Mouse (Mus musculus): ENCODE results near the gene Ddx46. TPM values are rescaled to one million over a fixed set of nuclear protein-coding genes. Genes with fewer than 3 reads are reported as not detected.

Gene Ddx46
- polyA plus RNA-seq, 1 experiment from 2014 or later = 18.2 TPM

DNA sequence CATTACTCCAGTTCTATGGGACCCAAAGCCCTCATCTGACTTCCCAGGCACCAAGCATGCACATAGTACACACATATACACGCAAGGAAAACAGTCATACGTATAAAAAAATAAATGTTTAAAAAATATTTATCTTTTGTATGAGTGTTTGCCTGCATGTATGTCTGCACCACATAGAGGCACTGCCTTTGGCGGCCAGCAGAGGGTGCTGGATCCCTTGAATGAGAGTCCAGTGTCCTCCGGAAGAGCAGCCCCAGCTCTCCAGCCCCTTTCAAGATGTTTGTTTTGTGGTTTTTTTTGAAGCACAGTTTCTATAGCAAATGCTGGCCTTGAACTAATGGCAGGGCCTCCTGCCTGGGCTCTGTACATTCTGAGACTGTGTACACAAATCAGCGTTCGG lies 33.7 kb downstream of the Ddx46 start:
- TF ChIP-seq EP300 (IDR thresholded peaks at IDR 0.05) (no peak), CTCF (IDR thresholded peaks at IDR 0.05) (peak; percentile 67)
- Histone ChIP-seq H3K4me2 (replicated peaks; ENCODE audit: low read depth, low read length) (no peak overlapping the region), H3K4me3 (ENCODE audit: low read depth, low read length) (no peak overlapping the region), H3K9ac (replicated peaks; ENCODE audit: low read depth) (no peak overlapping the region), H3K27ac (ENCODE audit: low read length) (no peak overlapping the region), H3K4me1 (ENCODE audit: insufficient read depth, low read depth, low read length) (no peaks in the 10 kb centered on the region), H3K36me3 (ENCODE audit: insufficient read depth, low read length) (peaks cover 50% of the 10 kb centered on the region), H3K27me3 (replicated peaks; ENCODE audit: insufficient read depth, low read length) (no peaks in the 10 kb centered on the region), H3K9me3 (ENCODE audit: low read length) (no peaks in the 10 kb centered on the region)
- DNase-seq (ENCODE audit: low spot score) (peak; percentile 47), ATAC-seq (peak; percentile 38; the same call in 1 of the 2 replicates)
- 71% methylated on average over 6 of the region's 6 CpGs for WGBS

DNA sequence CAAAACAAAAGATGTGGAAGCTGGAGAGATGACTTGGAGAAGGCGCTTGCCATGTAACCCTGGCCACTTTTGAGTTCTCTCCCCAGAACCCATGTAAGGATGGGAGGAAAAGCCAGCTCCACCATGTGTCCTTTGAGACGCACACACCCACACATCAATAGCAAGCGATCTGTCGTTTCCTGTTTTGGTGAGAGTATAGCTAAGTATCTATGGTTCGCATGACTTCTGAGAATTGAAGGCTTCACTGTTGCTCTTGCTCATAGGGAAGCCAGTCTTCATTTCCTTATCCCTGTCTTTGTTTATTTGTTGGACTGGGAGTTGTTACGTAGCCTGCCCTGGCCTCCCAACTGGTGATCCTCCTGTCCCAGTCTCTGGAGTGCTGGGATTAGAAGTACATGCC lies 37.9 kb downstream of the Ddx46 start:
- Histone ChIP-seq H3K27ac (ENCODE audit: low read length) (no peak overlapping the region), H3K27me3 (replicated peaks; ENCODE audit: insufficient read depth, low read length) (no peaks in the 10 kb centered on the region), H3K4me1 (ENCODE audit: insufficient read depth, low read depth, low read length) (no peaks in the 10 kb centered on the region), H3K9ac (replicated peaks; ENCODE audit: low read depth) (no peak overlapping the region), H3K4me2 (replicated peaks; ENCODE audit: low read depth, low read length) (no peak overlapping the region), H3K4me3 (ENCODE audit: low read depth, low read length) (no peak overlapping the region), H3K36me3 (ENCODE audit: insufficient read depth, low read length) (peaks cover 44% of the 10 kb centered on the region), H3K9me3 (ENCODE audit: low read length) (no peaks in the 10 kb centered on the region)
- DNase-seq (ENCODE audit: low spot score) (no peak), ATAC-seq (no peak)
- TF ChIP-seq EP300 (IDR thresholded peaks at IDR 0.05) = no peak
- no peak for TF ChIP-seq CTCF (IDR thresholded peaks at IDR 0.05)
- WGBS = 80% methylated on average over 6 of the region's 6 CpGs

DNA sequence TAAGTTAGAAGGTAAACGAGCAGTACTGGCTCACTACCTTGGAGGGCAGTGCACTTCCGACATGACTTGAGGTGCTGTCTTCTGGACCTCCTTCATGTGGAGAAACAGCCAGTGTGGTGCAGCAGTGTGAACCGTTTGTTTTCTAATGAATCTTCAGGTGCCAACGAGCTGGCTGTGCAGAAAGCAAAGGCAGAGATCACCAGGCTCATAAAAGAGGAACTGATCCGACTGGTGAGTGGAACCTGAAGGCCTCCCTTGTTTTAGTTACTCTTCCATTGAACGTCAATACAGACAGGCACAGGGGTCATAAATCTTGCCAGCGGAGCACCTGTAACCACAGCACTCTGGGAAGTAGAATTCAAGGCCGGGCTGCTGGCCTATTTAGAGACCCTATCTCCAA lies 42.5 kb downstream of the Ddx46 start:
- TF ChIP-seq EP300 (IDR thresholded peaks at IDR 0.05) (no peak), CTCF (IDR thresholded peaks at IDR 0.05) (no peak)

DNA sequence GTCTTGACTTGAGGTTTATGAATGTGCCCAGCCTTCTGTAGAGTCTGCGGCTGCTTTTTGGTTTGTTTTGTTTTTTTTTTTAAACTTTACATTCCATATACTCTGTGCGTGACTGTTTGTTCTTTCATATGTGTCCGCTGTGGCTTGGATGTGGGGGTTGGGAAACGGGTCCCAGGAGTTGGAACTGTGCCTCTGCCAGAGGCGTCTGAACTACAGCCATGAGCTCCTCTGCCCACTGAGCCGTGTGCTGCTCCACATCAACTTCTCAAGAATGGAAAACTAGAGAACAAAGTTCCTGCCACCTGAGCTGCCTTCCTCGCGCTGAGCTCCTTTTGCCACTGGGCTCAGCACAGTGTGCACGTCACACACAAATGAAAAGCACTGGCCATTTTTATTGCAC lies 47.4 kb downstream of the Ddx46 start:
- WGBS = 66% methylated on average over 9 of the region's 9 CpGs
- no peaks in the 10 kb centered on the region for H3K4me1 ChIP-seq (ENCODE audit: insufficient read depth, low read depth, low read length)
- H3K36me3 ChIP-seq (ENCODE audit: insufficient read depth, low read length) = no peaks in the 10 kb centered on the region; the same call in 1 of the 2 replicates
- no peak overlapping the region for H3K4me3 ChIP-seq (ENCODE audit: low read depth, low read length)
- no peak for ATAC-seq
- no peak for DNase-seq (ENCODE audit: low spot score)
- 0 out of 2 replicates have a peak overlapping the region, but pooled peaks have one; percentile 12 for H3K4me2 ChIP-seq (replicated peaks; ENCODE audit: low read depth, low read length)
- TF ChIP-seq CTCF (IDR thresholded peaks at IDR 0.05) = no peak
- TF ChIP-seq EP300 (IDR thresholded peaks at IDR 0.05) = no peak
- no peaks in the 10 kb centered on the region for H3K27me3 ChIP-seq (replicated peaks; ENCODE audit: insufficient read depth, low read length)
- H3K27ac ChIP-seq (ENCODE audit: low read length) = 0 out of 2 replicates have a peak overlapping the region, but pooled peaks have one; percentile 27
- H3K9me3 ChIP-seq (ENCODE audit: low read length) = no peaks in the 10 kb centered on the region
- H3K9ac ChIP-seq (replicated peaks; ENCODE audit: low read depth) = no peak overlapping the region

More for the DNA sequence above, 42.5 kb downstream of the Ddx46 start:
- no peaks in the 10 kb centered on the region for H3K4me1 ChIP-seq (ENCODE audit: insufficient read depth, low read depth, low read length)
- ATAC-seq (no peak), DNase-seq (ENCODE audit: low spot score) (no peak)
- no peak overlapping the region for H3K4me3 ChIP-seq (ENCODE audit: low read depth, low read length)
- H3K27me3 ChIP-seq (replicated peaks; ENCODE audit: insufficient read depth, low read length) = no peaks in the 10 kb centered on the region
- H3K4me2 ChIP-seq (replicated peaks; ENCODE audit: low read depth, low read length) = no peak overlapping the region
- no peaks in the 10 kb centered on the region for H3K9me3 ChIP-seq (ENCODE audit: low read length)
- peaks cover 14% of the 10 kb centered on the region for H3K36me3 ChIP-seq (ENCODE audit: insufficient read depth, low read length)
- 82% methylated on average over 8 of the region's 8 CpGs for WGBS
- no peak overlapping the region for H3K9ac ChIP-seq (replicated peaks; ENCODE audit: low read depth)
- H3K27ac ChIP-seq (ENCODE audit: low read length) = no peak overlapping the region

DNA sequence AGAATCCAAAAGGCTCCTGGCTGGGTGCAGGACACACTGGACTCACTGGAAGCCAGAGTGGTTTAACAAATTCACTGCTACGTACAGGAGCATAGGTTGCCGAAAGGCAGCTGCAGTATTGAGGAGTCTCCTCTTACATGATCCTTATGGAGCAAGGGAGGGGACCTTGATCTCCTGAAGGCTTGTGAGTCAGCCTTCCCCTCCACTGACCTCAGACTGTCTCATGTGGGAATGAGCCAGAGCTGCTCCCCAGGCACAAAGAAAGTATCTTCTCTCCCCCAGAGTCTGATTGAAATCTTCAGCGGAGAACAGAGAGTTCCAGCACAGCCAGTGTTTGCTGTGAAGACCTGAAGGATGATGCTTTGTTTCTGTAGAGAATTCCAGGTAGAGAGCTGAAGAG lies 48.8 kb downstream of the Ddx46 start:
- DNase-seq (ENCODE audit: low spot score) = no peak
- Histone ChIP-seq H3K36me3 (ENCODE audit: insufficient read depth, low read length) (no peaks in the 10 kb centered on the region; the same call in 1 of the 2 replicates), H3K9ac (replicated peaks; ENCODE audit: low read depth) (no peak overlapping the region), H3K9me3 (ENCODE audit: low read length) (no peaks in the 10 kb centered on the region), H3K27me3 (replicated peaks; ENCODE audit: insufficient read depth, low read length) (no peaks in the 10 kb centered on the region), H3K4me3 (ENCODE audit: low read depth, low read length) (no peak overlapping the region), H3K4me2 (replicated peaks; ENCODE audit: low read depth, low read length) (no peak overlapping the region), H3K27ac (ENCODE audit: low read length) (no peak overlapping the region), H3K4me1 (ENCODE audit: insufficient read depth, low read depth, low read length) (no peaks in the 10 kb centered on the region)
- WGBS = 86% methylated on average over 3 of the region's 3 CpGs
- no peak for ATAC-seq
- no peak for TF ChIP-seq CTCF (IDR thresholded peaks at IDR 0.05)
- no peak for TF ChIP-seq EP300 (IDR thresholded peaks at IDR 0.05)

DNA sequence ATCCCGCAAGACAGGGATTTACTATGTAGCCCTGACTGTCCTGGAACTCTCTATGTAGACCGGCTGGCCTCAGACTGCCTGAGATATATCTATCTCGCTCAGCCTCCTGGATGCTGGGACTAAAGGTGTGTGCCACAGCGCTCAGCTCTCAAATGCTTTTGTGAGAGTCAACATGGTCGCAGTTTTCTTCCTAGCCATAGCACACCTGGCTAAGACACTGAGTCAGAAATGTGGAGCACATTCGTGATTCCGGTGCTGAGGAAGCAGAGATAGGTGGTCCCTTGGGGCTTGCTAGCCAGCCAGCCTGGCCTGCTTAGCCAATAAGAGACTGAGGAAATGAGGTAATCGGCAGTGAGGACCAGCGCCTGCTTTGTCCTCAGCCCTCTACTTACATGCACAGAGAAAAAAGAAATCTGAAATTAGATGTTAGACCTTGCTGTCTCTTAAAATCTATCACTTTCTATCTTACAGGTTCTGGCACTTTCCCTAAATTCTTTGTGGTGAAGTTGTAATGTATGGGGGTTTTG lies 51.3 kb downstream of the Ddx46 start:
- TF ChIP-seq EP300 (IDR thresholded peaks at IDR 0.05) = no peak
- no peak for TF ChIP-seq CTCF (IDR thresholded peaks at IDR 0.05)
- Histone ChIP-seq H3K9me3 (ENCODE audit: low read length) (no peaks in the 10 kb centered on the region), H3K27ac (ENCODE audit: low read length) (no peak overlapping the region), H3K27me3 (replicated peaks; ENCODE audit: insufficient read depth, low read length) (no peaks in the 10 kb centered on the region), H3K4me1 (ENCODE audit: insufficient read depth, low read depth, low read length) (no peaks in the 10 kb centered on the region), H3K4me3 (ENCODE audit: low read depth, low read length) (no peak overlapping the region), H3K4me2 (replicated peaks; ENCODE audit: low read depth, low read length) (no peak overlapping the region), H3K9ac (replicated peaks; ENCODE audit: low read depth) (no peak overlapping the region), H3K36me3 (ENCODE audit: insufficient read depth, low read length) (no peaks in the 10 kb centered on the region)
- DNase-seq (ENCODE audit: low spot score) (no peak), ATAC-seq (no peak)
- WGBS = 73% methylated on average over 9 of the region's 9 CpGs
